Mouse (Mus musculus) C2C12 (cell line): ENCODE measurements at regions not wholly inside any gene's neighbourhood (a gene's known extent, or its start where the extent isn't known, plus 50 kb on each side); places are given as distances from the start of the nearest gene placed in this dataset.

ENCODE experiments used
- H3K27me3 ChIP-seq: one replicate; pipeline ENCODE4 v1.6.1; 2011; ENCODE audit not compliant: control insufficient read depth, insufficient read depth, insufficient read length
- H3K36me3 ChIP-seq: one replicate; pipeline ENCODE4 v1.6.1; 2011; ENCODE audit not compliant: control insufficient read depth, insufficient read depth
- H3K4me3 ChIP-seq: one replicate; pipeline ENCODE4 v1.5.1; 2011; ENCODE audit warnings: mild to moderate bottlenecking, control low read depth; ENCODE audit not compliant: poor library complexity, insufficient read depth, severe bottlenecking
- H3K79me2 ChIP-seq: one replicate; pipeline ENCODE4 v1.6.1; 2011; ENCODE audit not compliant: control insufficient read depth, insufficient read depth
- H3K79me3 ChIP-seq: one replicate; pipeline ENCODE4 v1.6.1; 2011; ENCODE audit warnings: low read depth, control low read depth
- H3ac ChIP-seq: one replicate; pipeline ENCODE3; 2011; ENCODE audit warnings: low read depth; ENCODE audit not compliant: control insufficient read depth, insufficient read length
- CEBPB ChIP-seq: IDR thresholded peaks from one replicate; pipeline ENCODE4 v1.6.1; 2011; ENCODE audit warnings: low read depth, mild to moderate bottlenecking, control low read depth, moderate library complexity
- CTCF ChIP-seq: IDR thresholded peaks from one replicate; pipeline ENCODE4 v1.5.1; 2011; ENCODE audit not compliant: control insufficient read depth, insufficient read depth, insufficient read length
- FOSL1 ChIP-seq: IDR thresholded peaks from one replicate; pipeline ENCODE4 v1.8.0; 2011; ENCODE audit warnings: mild to moderate bottlenecking, low read length; ENCODE audit not compliant: poor library complexity, insufficient read depth, severe bottlenecking
- MAX ChIP-seq: IDR thresholded peaks from one replicate; pipeline ENCODE4 v1.6.1; 2011; ENCODE audit warnings: mild to moderate bottlenecking, control low read depth
- MYOD1 ChIP-seq: IDR thresholded peaks from one replicate; pipeline ENCODE4 v1.6.1; 2011; ENCODE audit warnings: low read depth; ENCODE audit not compliant: control insufficient read depth, insufficient read length
- MYOG ChIP-seq: IDR thresholded peaks from one replicate; pipeline ENCODE4 v1.6.1; 2011; ENCODE audit not compliant: control insufficient read depth, insufficient read length; ENCODE audit errors: extremely low read depth
- USF1 ChIP-seq: IDR thresholded peaks from one replicate; pipeline ENCODE4 v1.6.1; 2011; ENCODE audit warnings: low read depth, mild to moderate bottlenecking, control low read depth, moderate library complexity

DNA sequence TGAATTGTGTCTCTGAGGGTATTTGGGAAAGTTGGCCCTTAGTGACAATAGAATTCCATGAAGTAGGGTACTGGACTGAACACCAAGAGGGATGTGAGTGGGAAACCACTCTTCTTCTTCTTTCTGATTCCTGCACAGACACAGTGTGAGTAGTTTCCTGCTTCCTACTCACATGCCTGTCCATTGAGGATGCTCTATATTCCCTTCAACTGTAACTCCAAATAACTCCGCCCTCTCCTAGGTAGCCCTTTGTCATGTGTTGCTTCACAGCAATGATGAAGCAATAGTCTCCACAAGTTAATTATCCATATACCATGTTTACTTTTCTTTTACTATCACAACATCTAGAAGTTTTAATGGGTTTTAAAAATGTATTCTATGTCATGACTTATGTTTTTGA, 132.7 kb upstream of the Tusc1 start:
- H3K79me2 ChIP-seq = no peaks in the 10 kb centered on the region
- H3K4me3 ChIP-seq = no peak overlapping the region
- H3K27me3 ChIP-seq = no peaks in the 10 kb centered on the region
- no peaks in the 10 kb centered on the region for H3K79me3 ChIP-seq
- TF ChIP-seq CEBPB (no peak), USF1 (no peak), MAX (no peak), CTCF (no peak), FOSL1 (no peak), MYOD1 (no peak), MYOG (no peak)
- no peaks in the 10 kb centered on the region for H3K36me3 ChIP-seq
- H3ac ChIP-seq = no peak overlapping the region

DNA sequence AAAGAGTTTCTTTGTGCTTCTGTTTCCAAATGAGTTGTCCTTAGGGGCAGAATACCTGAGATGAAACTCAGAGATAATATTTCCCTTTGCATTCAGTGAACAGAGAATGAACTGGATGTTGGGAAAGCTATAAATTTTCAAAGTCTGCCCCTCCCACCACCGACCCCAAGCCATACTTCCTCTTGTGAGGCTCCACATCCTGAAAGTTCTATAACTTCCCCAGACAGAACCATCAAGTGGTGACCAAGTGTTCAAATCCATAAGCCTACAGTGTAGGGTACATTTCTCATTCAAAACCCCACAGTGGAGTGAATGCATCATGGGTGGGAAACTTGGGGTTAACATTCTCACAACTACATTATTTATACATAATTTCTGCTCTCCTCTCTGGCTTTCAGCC, 132.1 kb upstream of the Tusc1 start:
- H3K79me2 ChIP-seq = no peaks in the 10 kb centered on the region
- no peak overlapping the region for H3ac ChIP-seq
- TF ChIP-seq CEBPB (no peak), CTCF (no peak), MAX (no peak), MYOD1 (no peak), USF1 (no peak), MYOG (no peak), FOSL1 (no peak)
- H3K4me3 ChIP-seq = no peak overlapping the region
- no peaks in the 10 kb centered on the region for H3K36me3 ChIP-seq
- H3K79me3 ChIP-seq = no peaks in the 10 kb centered on the region
- H3K27me3 ChIP-seq = no peaks in the 10 kb centered on the region

DNA sequence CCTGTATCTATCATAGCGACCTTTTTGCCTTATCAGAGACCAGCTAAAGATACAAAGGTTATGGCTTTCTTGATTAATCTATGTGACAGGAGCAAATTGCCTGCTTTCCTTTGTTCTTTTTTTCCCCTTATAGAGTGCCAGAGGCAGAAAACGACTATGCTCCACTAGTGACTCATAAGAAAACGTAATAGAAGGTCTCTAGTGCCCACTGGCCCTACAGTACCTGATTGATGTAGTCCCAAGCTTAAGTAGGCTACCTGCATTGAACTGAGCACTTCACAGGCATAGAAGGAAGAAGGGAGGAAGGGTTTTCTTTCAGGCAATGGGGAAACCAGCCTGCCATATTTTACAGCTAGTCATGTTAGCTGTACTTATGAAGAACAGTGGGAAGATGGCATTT, 116.0 kb upstream of the Tusc1 start:
- Histone ChIP-seq H3K79me2 (no peaks in the 10 kb centered on the region), H3K79me3 (no peaks in the 10 kb centered on the region), H3ac (no peak overlapping the region), H3K4me3 (no peak overlapping the region), H3K36me3 (no peaks in the 10 kb centered on the region), H3K27me3 (no peaks in the 10 kb centered on the region)
- TF ChIP-seq FOSL1 (no peak), MAX (no peak), MYOD1 (no peak), USF1 (no peak), CTCF (no peak), CEBPB (no peak), MYOG (no peak)

DNA sequence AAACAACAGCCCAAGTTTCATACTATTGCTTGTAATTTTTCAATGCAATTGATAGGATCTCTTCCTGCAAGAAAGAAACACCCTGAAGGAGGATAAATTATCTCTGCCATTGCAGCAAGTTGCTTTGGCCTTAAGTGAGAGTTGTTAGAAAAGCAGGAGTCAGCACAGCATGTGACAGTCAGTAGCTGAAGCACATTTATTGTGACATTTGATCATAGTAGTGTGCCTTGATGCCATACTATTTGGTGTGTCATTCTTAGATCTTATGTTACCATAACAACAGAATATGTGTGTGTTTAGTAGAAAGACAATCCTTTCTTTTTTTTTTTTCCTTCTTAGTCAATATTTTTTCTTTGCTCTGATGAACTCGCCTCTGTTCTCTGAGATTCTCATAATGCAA, 115.5 kb upstream of the Tusc1 start:
- Histone ChIP-seq H3ac (no peak overlapping the region), H3K79me2 (no peaks in the 10 kb centered on the region), H3K4me3 (no peak overlapping the region), H3K79me3 (no peaks in the 10 kb centered on the region), H3K36me3 (no peaks in the 10 kb centered on the region), H3K27me3 (no peaks in the 10 kb centered on the region)
- TF ChIP-seq CTCF (no peak), USF1 (no peak), MYOD1 (no peak)

DNA sequence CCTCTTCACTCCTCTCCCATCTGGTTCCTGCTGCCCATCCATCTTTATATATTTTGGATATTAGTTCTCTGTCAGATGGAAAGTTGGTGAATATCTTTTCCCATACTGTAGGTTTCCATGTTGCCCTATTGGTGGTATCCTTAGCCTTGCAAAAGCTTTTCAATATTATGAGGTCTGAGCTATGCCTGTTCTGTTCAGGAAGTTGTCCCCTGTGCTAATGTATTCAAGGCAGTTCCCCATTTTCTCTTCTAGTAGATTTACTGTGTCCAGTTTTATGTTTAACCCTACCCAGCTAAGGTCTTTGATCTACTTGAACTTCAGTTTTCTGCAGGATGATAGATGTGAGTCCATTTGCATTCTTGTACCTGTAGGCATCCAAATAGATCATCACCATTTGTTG, 109.4 kb upstream of the Tusc1 start:
- no peaks in the 10 kb centered on the region for H3K79me2 ChIP-seq
- no peak for TF ChIP-seq MAX
- no peak for TF ChIP-seq MYOD1
- no peak for TF ChIP-seq MYOG
- no peak for TF ChIP-seq FOSL1
- no peak for TF ChIP-seq USF1
- TF ChIP-seq CEBPB = no peak
- TF ChIP-seq CTCF = no peak
- no peak overlapping the region for H3K4me3 ChIP-seq
- no peaks in the 10 kb centered on the region for H3K79me3 ChIP-seq
- no peaks in the 10 kb centered on the region for H3K36me3 ChIP-seq
- no peak overlapping the region for H3ac ChIP-seq
- no peaks in the 10 kb centered on the region for H3K27me3 ChIP-seq

DNA sequence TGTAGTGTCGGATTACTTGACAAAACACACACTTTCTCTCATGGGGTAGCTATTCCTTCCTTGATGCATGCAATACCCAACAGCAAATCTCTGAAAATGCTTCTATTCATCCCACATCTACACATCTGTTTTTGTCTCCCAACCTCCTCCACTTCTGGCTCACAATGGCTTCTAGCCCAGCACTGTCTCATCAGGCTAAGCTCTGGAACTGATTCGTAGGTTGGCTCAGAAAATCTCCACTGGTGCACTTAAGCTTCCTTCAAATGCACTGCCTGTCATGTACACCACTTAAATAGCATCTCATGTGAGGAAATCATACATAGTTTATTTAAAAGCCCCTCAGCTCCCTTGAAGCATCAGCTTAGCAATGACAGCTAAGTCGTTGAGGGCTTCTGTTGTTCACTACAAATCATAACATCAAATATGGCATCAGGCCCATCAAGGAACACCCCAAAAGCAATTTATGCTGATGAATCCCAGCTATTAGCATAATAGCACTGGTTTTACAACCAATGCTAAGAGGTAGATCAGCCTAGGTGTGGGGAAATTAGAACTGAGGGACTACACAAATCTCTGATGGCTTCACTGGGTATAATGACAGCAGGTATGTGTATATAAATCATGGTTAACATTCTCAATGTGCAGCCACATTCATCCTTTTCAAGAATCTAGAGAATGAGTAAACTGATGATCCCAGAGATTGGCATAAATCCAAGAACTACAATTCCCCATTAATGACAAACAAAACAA, 103.5 kb upstream of the Tusc1 start:
- Histone ChIP-seq H3ac (no peak overlapping the region), H3K27me3 (no peaks in the 10 kb centered on the region)

More for the DNA sequence above, 103.5 kb upstream of the Tusc1 start:
- no peak overlapping the region for H3K4me3 ChIP-seq
- H3K79me2 ChIP-seq = no peaks in the 10 kb centered on the region
- TF ChIP-seq MAX (no peak), USF1 (no peak), CEBPB (no peak), MYOG (no peak), CTCF (no peak), MYOD1 (no peak), FOSL1 (no peak)
- H3K79me3 ChIP-seq = no peaks in the 10 kb centered on the region
- no peaks in the 10 kb centered on the region for H3K36me3 ChIP-seq
